Mouse (Mus musculus): ENCODE data around the gene Olfr410.

Gene Olfr410

DNA sequence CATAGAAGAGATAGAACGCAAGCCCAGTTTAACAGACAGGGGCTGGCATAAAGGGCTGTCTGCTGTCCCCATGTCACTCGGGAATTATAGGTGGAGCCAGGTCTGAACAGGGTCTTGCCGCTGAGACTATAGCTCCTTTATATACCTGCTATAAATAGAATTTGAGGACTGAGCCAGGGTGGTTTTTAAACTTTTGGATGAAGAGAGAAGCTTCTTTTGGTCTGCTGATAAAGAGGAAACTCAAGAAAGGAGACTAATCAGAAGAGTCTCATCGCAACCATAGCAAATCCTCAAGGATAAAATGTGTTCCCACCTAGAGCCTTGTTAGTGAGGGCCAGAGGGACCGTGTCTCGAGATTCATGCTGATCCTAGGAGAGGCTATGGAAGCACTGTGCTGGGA, at the start of gene Olfr410:
TSS of gene Olfr410 (minus strand) at position 101 of the 400 bp plus-strand sequence.
- DNase-seq = no peak

DNA sequence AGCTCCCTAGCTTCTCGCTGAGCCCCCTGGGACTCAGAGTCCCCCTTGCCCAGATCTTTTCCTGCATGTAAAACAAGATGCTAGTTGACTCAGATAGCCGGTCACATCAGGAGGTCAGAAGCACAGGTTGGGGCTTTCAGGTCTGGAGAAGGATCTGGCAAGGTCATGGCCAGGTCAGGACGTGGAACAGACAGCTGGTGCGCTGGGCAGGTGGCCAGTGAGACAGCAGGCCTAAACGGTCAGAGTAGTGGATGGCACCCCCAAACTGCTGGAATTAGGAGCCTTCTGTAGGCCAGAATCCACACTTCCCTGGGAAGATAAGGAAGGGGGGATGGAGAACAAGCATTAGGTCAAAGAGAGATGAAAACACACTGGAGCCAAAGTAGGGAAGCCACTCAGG, 49.4 kb upstream of the Olfr410 start:
- DNase-seq = no peak

GRCm38 (mm10) chr11:74385674-74386073, 47.8 kb upstream of the Olfr410 start:
- peak; percentile 29 to 58 for DNase-seq

GRCm38 (mm10) chr11:74379166-74379873, 41.5 kb upstream of the Olfr410 start:
- no peak for DNase-seq

DNA sequence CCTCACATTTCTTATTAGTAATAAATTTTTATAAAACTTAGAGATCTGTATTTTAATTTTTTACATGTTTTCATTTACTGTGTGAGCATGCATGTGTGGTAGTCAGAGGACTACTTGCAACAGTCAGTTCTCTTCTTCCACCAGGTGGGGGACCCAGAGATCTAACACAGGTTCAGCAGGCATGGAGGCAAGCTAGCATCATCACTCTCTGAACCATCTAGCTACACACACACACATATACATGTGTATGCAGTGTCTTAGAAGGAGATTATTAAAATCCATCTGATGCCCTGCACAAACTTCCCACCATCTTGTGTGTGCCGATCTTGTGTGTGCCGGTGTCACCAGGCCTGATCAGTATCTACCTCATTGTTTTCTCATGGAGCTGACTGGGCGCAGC, 39.0 kb upstream of the Olfr410 start:
- DNase-seq = peak; percentile 54 to 64

GRCm38 (mm10) chr11:74371393-74372100, 33.7 kb upstream of the Olfr410 start:
- peak; percentile 71 to 84 for DNase-seq

GRCm38 (mm10) chr11:74361769-74362168, 23.9 kb upstream of the Olfr410 start, which contains the start of gene Olfr412:
TSS of gene Olfr412 (plus strand) at chr11:74362069.
- no peak for DNase-seq

GRCm38 (mm10) chr11:74352550-74352949, 14.7 kb upstream of the Olfr410 start, which contains the start of gene Olfr411:
TSS of gene Olfr411 (minus strand) at chr11:74352650.
- no peak for DNase-seq

GRCm38 (mm10) chr11:74328781-74329180, 9.1 kb downstream of the Olfr410 start:
- DNase-seq = no peak

DNA sequence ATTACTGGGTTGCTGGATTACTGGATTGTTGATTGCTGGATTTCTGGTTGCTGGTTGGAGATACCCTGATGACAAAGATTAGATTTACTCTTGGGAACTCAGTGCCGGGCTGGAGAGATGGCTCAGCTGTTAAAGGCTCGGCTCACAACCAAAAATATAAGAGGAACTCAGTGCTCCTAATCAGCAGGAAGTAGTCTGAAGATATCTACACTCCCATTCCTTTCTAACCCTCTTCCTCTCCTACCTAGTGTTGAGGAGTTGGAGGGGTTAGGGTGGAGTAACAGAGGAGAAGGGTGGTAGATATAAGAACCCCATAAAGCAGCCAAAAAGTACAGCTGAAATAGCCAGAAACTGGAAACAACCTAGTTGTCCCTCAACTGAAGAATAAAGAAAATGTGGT, 11.8 kb downstream of the Olfr410 start:
- DNase-seq = no peak

GRCm38 (mm10) chr11:74287256-74287655, 50.6 kb downstream of the Olfr410 start:
- no peak for DNase-seq

DNA sequence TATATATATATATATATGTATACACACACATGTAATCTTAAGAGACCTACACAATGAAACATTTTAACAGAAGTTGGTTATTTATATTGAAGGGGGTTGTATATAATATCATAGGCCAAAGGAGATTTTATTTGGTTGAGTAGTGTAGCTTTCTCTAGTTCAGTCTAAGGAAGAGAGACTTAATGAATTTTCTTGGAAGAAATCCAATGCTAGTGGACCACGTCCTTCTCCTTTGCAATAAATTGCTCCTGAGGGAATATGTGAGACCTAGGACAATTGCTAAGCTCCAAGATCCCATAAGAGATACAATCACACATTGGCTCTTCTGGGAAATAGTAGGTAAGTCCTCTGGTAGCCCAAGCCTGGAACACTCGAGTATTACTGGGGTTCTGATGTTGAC, 54.4 kb downstream of the Olfr410 start, which contains the start of gene Olfr59:
TSS of gene Olfr59 (plus strand) at position 301 of the 400 bp plus-strand sequence.
- no peak for DNase-seq

Measured in kidney, postnatal 25 days (tissue).